Mouse (Mus musculus) adrenal gland, adult 8-10 months (tissue): Measurements from ENCODE around the gene Sorl1. TPM values are rescaled to one million over a fixed set of nuclear protein-coding genes. Genes with fewer than 3 reads are reported as not detected.

Experiments used
- DNase-seq: peaks from one replicate; pipeline ENCODE4 v3.0.0; 2022
- total RNA-seq, 4 experiments: library from RNA; stranded (reverse); gene quantifications; 2 replicates each; pipeline ENCODE4 v1.2.4; 2022

Sorl1 gene
- total RNA-seq, 4 experiments from 2014 or later: 14.1 to 41.2 (median 31.8) TPM

DNA sequence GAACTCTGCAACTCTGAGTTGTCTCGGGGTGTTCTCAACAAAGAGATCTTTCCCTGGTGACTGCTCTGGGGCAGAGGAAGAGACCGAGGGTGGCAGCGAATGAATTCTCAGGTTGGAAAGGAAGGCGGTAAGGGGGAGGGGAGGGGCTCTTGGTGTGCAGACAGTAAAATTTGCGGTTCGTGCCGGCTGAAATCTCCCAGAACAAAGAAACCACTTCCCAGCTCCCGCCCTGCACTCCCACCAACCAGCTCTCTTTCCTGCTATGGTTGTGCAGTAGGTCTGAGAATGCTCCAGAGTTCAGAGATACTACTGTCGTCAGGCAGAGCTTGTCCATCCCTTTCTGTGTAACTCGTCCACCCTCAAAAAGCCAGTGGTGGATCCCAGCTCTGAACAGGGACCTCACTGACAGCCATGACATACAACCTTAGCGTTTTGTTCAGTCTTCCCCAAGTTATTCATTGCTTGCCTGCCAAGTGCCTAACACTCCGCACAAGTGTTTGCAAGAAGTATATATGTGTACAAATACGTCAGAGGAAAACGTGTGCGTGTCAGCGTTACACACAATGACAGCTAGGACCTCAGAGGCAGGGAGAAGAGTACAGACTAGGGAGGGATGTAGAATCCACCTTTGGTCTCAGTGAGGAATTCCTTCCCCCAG lies 172.5 kb downstream of the Sorl1 start:
- no peak for DNase-seq

DNA sequence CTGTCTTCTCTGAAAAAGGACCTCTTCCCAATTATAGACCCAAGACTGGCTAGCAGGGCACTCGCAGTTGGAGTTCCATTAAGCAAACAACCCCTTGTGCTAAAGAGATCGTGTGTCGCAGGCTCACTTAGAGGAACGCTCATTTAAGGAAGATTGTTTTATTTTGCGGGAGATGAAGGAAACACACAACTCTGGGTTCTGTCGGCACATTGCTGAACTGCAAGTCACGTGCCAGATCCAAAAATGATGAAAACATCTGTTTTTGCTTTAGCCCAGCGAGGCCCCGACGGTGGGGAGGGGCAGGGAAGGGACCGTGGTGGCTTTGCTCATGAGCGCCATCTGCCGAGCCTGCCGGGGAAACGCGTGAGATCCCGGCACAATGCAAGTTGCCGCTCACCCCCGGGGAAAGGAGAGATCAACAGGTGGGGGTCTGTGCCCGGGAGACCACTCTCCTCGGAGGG lies 173.1 kb downstream of the Sorl1 start:
- DNase-seq: peak; percentile 74

DNA sequence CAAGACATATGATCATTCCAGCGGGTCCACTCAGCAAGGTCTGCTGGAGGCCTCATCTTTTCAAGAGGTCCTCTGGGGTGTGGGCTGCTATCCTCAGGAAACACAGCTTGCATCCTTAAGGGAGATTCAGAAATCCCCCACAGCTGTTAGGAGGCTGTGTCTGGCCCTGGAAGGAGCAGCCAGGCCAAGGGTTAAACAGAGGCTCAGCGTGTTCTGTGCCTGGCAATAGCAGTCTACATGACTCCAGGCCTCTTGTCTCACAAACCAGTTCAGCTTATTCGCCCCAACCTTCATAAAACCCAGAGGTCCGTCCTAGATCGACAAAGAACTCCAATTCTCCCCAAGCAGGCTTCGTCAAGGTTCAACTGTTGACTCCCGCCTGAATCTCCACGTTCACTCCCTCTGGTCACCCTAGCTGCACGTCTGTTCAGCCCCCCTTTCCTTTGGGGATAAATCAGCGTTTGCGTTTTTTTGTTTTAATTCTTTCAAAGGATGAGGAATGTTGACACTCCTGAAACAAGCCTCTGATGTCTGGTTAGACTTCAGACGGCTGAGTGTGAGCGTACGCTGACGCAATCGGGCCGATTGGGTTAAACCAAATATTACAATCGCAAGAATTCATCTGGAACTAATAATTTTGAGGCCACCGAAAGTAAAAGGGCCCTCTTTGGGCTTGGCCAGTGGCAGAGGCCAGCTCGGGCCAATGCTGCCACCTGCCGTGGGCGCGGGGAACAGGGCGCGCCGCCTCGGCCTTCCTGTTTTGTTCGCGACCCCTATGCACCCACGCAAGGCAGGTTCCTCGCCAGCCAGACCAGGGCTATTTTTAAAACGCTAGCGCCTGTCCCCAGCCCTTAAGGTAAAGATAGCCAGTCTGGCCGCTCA lies 173.7 kb downstream of the Sorl1 start:
- DNase-seq: peak; percentile 76

DNA sequence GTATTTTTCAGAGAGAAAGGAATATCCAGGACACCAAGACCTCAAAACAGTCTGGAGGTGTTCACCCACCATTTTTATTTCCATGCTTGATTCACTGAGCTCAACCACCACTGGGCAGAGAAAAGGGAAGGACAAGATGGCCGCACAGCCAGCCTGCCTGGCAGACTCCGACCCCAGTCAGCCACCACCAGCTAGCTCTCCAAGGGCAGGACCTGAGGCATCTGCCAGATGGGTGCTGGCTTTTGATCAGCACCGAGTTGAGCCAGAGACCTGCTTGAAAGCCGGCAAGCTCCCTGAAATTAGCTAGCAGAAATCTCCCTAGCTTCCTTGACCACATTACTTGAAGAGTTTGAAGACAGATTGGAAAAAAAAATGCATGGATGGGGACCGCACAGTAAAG lies 174.6 kb downstream of the Sorl1 start:
- no peak for DNase-seq

DNA sequence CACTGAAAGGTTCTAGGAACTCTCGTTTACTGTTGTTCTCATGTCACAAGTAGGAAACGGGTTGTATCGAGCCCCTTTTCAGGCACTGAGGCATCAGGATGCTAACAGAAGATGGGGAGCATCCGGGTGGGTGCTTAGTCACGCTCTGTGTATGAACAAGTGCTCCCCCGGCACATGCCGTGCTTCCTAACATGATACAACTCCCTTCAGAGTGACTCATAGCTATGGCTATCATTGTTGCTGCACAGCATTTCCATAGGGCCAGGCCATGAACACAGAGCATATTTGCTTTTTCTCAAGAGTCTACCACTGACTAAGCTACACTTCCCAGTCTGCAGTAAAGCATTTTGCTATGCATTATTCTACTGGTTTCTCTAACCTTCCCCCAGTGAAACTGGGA lies 179.1 kb downstream of the Sorl1 start:
- no peak for DNase-seq

DNA sequence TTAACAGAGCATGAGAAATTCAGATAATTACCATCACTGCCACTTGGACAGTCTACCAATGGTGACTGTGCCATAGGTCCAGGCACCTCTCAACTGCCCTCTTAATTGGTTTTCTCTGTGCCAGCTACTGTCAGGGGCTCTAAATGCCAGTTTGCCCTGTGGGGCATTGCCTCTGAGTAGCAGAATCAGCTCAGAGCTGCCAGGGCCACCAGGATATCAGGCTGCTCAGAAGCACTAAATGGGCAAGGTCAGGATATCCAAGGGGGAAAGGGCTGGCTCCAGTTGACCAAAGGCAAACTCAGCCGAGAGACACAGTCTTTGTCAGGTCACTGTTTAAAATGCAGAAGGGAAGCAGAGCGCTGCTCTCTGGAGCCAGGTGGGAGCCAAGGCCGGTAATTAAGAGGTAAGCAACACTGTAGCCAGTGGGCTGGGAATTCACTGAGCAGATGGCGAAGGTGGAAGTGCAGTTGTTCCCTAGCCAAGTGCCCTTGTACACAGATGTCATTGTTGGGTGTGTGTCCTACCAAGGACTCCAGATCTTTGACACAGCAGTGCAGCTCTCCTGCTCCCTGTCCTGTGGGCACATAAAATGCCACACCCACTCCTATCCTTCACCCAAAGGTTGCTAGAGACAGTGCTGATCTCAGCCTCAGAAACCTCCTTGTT lies 181.0 kb downstream of the Sorl1 start:
- no peak for DNase-seq

DNA sequence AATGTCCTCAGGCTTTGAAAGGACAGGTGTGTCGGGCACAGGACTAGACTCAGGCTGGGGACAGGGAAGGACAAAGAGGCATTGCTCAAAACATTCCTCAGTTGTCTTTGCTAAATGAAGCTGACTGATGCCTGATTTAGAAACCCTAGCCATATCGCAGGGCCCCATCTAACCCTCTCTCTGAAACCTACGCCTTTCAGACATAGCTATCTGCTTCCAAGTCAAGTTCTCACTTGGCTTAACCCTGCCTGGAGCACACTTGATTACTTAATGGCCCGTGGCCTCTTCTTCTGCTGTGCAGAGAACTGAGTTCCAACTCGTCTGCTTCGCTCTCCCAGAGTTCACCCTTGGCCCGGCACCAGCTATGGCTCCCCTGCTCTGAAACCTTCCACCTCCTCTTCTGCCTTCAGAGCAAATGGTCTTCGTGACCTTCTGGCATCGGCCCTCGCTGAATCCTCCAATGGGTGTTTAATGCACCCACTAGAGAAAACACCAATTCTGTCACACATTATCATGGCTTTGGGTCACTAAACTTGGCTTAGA lies 183.7 kb downstream of the Sorl1 start:
- no peak for DNase-seq

DNA sequence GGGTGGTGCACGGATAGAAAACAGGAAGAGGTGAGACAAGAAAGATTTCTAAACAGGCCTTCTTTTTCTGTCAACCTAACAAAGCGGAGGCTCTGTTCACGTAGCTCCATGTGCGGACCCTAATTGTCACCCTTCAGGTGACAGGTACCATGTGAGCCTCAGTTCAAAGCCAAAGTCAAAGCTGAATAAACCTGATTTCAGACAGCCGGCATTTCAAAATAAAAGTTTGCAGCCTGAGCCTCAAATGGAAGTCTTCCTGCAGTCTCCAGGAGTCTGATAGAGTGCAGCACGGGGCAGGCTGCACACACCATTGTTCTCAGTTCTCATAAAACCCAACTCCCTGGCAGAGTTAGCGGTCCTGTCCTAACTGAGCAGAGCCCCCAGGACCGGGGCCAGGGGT lies 185.6 kb downstream of the Sorl1 start:
- DNase-seq: no peak

DNA sequence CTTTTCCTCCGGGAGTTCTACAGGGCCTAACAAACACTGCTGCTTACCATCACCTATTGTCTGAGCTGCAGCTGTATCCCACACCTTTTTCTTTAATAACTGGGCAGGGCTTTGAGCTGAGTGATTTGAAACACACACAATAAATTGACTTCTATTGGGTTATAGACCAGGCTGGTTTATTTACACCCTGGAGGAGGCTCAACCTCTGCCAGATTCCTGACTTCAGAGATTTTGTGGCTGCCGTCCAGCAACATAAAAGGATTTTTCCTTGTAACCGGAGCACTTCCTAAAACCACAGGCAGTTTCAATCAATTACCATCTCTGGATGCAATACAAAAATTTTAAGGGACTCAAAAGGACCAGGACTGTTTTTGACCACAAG lies 186.1 kb downstream of the Sorl1 start:
- peak; percentile 34 for DNase-seq

DNA sequence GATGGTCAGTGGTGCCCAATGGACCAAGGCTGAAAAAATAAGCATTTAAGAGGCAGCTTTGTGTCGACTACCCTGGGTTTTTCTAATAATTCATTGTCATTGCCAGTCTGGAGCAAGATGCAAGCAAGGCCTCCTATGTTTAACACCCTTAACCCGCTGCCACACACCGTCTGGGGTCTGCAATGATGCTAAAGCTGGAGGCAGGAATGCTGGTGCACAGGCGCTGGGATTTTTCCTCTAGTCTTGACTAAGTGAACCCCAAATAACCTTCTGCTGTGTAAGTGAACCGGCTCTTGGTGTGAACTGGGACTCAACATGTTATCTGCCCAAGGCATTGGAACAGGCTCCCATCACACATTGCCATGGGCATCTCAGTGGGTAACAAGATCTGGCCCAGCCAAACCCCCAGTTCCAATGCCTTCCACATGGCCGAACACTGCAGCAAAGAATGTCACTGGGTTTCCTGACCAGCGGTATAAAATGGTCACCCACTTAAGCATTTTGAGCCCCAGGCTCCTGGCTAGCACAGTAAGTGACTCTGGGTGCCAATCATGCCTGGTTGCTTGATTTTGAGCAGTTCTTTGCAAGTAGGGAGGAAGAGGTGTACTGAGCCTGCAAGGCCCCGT lies 186.6 kb downstream of the Sorl1 start:
- DNase-seq: no peak

DNA sequence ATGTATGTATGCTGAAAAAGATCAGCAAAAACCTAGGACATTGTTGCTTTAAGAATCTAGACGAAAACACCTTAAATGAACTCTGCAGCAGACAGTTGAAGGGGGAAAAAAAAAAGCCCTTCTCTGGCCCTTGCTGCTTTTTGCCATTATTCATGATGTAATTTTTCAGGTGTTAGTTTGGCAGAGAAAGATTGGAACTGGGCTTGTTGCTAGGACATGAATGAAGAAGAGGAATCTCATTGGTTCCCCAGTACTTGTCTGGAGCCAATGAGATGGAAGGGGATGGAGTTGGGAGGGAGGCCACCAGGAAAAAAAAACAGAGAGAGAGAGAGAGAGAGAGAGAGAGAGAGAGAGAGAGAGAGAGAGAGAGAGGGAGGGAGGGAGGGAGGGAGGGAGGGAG lies 187.5 kb downstream of the Sorl1 start:
- DNase-seq: no peak

DNA sequence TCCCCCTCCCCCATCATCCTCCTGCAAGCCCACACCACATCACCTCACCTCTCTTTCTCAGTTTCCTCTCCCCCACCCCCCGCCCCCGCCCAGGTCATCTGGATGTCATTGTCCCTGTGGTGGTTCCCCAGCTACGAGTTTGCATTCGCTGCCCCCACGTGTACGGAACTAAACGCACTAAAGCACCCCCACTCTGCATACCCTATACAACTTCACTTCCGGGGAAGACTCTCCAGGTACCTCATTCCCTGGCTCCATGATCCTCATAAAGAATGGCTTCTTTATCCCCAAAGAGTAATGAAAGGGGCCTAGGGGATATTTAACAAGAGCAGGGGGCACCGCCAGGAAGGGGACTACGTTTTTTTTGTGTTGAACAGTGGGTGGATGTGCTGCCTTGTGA lies 188.1 kb downstream of the Sorl1 start:
- DNase-seq: no peak

DNA sequence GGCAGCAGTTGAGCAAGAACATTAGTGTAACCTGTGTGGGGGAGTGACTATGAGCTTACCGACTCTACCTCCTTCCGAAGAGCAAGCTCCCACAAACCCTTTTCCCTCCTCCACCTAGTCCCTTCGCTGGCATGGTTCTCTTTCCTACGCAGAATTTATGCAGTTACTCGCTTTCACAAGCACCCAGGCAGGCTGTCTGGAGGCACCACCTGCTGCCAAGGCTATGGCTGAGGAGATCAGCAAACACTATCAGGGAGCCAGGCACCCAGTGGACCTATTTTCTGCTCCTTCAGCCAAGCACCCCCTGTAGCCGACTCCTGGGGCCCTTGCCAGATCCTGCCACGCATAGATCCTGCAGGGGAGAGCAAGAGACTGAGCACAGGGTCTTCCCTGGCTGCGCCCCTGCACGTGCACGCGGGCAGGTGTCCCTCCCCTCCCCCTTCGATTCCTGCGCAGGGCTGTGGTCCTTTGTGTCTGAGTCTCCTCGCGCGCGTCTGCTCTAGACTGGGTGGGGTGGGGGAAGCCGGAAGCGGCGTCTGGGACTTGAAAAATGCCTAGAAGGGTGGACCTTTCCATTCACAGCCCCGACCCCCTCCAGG lies 188.6 kb downstream of the Sorl1 start:
- no peak for DNase-seq

DNA sequence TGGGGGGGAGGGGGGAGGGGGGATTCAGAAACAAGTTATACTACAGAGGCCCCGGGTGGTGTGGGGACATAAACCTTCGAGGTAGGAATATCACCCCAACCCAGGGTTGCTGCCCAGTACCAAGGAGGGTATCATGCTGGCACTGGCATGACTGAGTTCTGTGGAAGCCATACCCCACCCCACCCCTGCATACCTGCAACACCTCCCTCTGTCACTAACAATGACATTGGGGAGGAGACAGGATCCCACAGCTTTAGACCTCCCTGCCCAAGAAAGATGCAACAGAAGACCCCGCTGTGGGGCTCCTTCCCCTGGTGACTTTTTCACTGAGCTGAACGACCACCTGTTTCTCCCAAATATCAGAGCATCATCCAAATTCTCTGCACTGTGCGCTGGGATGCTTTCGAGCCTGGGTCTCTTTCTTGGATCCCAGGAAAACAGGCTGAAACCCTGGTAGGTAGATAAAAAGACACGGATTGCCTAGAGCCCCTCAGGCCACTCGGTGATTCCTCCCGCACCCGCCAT lies 189.2 kb downstream of the Sorl1 start:
- DNase-seq: no peak

DNA sequence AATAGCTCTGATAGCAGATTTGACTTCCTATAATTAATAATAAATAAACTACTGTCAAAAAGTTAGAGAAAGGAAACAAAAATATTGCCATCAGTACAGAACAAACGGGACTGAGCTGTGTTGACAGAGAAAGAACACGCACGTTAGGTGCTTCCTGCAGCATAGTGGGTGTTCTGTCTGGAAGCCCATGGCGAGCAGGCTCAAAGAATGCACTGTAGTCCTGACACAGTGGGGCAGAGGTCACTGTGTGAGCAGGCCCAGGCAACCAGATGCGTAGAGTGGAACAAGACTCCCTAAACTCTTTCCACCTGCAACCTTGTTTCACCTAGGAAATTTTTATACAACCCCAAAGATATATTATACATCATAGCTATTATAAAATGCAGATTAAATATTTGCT lies 194.1 kb downstream of the Sorl1 start:
- DNase-seq: no peak

DNA sequence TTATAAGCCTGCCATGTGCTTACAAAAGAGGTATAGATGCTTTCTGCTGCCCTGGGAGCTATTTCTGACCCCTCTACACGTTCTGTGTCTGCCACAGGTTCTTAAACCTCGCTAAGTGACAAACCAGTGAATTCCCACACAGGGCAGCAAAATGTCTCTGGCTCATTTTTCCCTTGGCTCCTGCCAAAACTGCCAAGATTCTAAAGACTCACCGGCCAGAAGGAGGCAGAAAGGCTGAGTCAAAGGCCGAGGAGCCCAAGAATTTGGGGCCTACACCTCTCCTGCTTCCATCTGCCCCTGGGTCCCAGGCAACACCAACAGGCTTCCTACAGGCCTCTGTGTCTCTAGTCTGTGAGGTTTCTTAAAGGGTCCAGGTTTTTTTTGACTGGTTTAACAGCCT lies 198.4 kb downstream of the Sorl1 start:
- DNase-seq: no peak

DNA sequence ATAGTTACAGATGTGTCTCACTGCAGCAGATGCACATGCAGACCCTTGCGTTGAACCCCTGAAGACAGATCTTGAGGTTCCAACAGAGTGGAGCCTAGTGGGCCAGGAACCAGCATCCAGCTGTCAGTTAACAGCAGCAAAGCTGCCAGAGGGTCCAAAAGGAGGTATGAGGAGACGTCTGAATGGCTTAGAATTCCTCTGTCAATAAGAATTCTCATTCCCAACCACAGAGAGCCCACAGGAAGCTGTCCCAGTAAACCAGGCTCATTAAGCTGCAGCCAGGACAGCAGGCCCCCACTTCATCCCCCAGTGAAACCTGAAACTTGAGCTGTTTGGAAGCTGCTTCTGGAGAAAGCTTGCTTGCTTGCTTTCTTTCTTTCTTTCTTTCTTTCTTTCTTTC lies 200.0 kb downstream of the Sorl1 start:
- DNase-seq: no peak

DNA sequence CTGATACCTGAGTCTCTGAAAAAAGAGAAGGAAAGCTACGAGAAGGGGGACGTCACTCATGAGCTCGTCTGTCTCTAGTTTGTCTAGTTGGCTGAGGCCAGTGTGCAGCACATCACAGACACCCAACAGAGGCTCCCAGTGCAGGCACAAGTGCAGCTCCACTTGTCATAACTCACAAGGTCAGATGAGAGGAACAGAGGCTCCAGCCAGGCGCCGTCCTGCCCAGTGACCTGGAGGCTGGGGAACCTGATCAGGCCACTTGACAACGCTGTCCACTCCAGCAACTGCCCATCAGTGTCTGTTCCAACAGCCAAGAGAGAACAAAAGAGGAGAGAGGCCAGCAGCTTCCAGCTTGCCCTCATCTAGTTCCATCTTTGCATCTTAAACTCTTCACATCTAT lies 201.7 kb downstream of the Sorl1 start:
- no peak for DNase-seq

DNA sequence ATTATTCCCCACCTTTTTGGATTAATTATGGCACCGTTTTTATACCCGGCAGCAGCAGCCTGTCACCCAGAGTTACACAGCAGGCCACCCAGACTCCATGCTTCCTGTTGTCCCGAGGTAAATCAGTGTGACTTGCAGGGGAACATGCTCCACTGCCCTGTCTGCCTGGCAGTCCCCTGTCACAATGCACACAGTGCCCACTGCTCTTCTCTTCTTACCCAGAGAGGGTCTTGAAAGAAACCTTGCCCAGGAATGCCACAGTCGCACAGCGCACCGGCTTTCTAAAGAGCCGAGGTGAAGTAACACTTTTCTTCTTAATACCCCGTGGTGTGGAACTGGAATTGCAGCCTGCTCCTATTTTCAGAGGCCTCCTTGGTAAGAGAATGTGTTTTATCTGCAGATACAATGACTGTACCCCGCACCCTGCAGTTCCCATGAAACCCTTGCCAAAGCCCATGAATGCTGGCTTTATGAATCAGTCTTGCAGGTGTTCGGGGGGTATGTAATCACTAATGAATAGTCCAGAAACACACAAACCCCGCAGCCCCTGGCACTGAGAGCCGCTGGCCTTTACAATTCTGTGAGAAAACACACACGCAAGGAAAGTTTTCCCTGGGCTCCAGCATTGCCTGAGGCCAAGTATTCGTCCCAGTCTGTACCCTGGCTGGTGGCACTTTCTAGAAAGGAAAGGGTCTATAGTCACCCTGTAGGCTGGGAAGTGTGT lies 205.3 kb downstream of the Sorl1 start:
- no peak for DNase-seq

DNA sequence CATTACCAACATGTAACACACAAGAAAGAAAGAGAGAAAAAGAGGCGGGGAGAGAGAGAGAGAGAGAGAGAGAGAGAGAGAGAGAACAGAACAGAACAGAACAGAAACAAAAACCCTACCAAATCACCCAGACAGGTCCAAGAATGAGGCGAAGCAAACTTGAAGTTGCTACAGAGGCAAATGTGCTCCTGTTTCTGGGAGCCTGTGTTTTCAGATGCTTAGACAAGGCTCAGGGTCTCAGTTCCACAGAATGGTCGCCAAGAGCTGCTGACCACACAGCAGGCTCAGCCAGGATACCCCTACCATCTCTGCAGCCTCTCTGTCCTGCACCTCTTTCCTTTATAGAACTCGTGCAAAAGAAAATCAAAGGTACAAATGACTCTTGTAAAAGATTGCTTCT lies 205.9 kb downstream of the Sorl1 start:
- DNase-seq: no peak

DNA sequence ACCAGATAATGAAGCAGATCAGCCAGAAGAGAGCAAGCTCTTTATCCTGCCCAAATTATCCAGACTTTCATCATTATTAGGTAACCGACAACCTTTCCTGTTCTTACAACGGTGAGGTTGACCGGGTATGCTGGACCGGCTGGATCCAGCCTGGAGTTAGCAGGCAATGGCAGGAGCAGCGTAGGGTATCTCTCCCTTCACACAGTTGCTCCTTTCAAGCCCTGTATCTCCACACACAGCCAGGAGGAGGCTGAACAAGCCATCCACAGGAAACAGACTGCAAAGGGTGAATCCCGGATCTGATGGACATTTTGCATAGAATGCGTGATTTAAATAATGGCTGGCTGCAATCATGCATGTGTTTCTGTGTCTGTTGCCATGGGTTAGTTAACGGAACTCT lies 208.5 kb downstream of the Sorl1 start:
- DNase-seq: no peak
